Mouse (Mus musculus): ENCODE measurements around the gene Arhgap19. TPM values are rescaled to one million over a fixed set of nuclear protein-coding genes. Genes with fewer than 3 reads are reported as not detected.

Arhgap19 gene
- total RNA-seq, 4 experiments from 2014 or later = 2.4 to 3.1 (median 2.9) TPM

DNA sequence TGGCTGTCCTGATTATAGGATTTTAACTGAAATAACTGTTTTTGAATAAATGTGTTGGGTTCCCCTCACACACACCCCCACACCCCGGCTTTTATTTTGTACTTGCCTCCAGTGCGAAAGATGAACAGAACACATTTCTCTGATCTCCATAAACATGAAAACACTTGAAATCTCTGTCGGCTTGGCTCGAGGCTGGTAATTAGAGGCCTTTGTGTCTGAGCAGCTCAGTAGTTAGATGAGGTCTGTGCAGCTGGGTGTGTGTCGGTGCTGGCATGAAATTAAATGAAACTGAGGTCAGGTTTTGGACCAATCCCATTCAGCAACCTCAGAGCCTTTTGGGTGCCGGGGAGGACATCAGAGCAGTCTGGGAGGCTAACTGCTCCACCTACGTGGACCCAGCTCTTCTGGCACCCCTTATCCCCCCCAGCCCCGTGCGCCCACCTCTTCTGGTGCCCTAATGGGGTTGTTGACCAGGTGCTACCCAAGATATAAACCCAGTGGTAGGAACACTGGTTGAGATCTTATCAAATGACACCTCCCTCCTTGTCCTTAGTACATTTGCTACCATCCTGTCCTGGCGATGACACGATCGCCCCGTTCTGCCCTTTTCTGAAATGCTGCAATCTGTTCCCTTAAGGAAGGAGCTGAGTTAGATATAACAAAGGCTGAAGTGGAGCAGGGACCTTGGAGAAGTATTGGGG, 30.8 kb upstream of the Arhgap19 start:
- DNase-seq (ENCODE audit: low spot score in 2 of 2) = peak in 1 of 2 experiments; percentile 13

DNA sequence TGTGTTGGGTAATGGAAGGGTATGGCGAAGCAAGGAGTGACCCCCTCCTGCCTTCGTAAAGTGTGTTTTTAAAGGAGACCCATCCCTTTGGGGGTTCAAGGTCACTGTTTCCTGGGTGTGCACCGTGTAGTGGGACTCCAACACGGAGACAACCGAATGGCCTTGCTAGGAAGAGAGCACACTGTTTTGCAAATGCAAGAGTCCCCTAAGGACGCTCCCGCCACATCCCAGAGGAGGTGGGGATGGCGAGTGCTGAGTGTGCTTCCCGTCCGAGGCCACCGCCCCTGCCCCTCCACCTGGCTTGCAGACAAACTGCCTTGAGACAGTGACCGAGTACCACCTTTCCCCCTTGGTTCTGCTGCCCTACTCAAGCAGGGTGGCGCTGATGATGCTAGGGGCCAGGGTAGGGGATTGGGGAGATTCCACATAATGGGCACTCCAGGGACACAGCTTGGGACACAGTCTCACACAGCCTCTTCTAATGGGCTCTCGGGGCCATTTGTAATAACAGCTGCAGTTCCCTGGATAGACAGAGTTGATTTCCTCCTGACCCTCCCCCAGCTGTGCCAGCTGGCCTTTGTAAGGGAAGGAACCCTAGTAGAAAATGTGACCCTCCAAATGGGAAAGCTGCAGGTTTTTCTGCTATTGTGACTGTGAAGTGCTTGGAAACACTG, 30.0 kb upstream of the Arhgap19 start:
- peak in 1 of 2 experiments; percentile 22 for DNase-seq (ENCODE audit: low spot score in 2 of 2)

DNA sequence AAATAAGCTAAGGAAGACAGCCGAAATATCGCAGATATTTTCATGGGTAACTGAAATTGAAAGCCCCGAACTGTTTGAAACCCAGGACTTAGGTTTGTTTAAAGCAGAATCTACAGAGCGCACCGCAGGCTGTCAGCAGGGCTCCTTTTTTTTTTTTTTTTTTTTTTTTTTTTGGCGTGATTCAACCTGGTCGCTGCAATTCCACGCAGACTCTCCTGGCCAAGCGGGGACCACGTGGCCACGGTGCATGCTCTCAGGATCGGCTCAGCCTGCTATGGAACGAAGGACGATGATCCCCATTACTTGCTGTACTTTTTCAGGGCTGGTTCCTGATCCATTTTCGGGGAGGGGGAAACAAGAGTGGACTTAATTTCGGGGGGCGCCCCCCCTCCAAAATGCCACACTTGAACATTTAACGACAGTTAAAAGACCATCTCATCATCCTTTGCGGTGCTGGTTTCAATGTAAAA, 29.3 kb upstream of the Arhgap19 start:
- peak in 1 of 2 experiments; percentile 36 for DNase-seq (ENCODE audit: low spot score in 2 of 2)

DNA sequence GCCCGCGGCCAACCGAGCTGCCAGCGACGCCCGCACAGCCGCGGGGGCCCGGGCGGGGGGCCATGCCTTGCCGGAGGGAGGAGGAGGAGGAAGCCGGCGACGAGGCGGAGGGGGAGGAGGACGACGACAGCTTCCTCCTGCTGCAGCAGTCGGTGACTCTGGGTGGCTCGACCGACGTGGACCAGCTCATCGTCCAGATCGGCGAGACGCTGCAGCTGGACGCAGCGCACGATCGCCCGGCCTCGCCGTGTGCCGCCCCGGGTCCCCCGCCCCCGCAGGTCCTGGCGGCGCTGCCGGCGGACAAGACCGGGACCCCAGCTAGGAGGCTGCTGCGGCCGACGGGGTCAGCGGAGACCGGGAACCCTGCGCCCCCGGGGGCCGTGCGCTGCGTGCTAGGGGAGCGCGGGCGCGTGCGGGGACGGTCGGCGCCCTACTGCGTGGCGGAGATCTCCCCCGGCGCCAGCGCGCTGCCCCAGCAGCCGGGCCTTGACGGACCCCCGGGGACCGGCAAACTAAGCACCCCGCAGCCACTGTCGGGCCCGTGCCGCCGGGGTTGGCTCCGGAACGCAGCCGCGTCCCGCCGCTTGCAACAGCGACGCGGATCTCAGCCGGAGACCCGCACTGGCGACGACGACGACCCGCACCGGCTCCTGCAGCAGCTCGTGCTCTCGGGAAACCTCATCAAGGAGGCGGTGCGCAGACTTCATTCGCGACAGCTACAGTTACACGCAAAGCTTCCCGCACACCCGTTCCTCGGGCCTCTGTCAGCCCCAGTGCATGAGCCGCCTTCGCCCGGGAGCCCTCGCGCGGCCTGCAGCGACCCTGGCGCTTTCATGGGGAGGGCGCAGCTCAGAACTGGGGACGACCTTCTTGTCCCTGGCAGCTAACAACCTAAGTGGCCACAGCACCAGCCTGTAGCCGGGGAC, 28.5 kb upstream of the Arhgap19 start:
- DNase-seq (ENCODE audit: low spot score in 2 of 2) = peak in 1 of 2 experiments; percentile 44

DNA sequence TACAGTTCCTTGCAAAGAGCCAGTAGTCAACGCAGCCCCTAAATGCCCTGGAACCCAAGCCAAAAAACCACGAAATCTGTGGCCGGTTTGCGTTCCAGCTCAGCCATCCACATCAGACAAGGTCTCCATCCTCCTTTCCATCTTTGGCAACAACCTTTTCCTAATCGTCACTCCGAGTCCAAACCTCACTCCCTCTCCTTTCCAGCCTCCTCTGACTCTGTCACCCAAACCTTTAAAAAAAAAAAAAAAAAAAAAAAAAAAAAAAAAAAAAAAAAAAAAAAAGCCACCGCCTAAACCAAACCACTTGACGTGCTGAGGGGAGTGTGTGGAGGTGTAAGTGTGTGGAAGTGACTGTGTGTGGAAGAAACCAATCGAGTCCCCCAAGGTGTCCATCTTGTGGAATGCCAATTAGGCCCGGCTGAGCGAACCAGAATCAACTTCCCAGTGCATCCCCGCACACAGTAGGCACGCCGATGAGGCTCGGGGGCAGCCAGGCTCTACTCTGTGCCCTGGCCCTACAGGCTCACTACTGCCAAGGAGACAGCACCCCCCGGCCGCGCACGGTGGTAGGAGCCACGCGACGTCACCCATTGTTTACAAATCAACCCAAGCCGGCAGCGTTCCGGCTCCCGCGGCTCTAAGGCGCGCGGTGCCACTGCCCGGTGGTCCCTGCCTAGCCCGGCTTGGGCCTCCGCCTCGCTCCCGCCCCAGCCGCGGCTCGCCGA, 27.7 kb upstream of the Arhgap19 start, which contains the start of gene Frat1:
TSS of gene Frat1 (plus strand) at position 590 of the 725 bp plus-strand sequence.
- DNase-seq (ENCODE audit: low spot score in 2 of 2) = peak; percentile 89 to 92

DNA sequence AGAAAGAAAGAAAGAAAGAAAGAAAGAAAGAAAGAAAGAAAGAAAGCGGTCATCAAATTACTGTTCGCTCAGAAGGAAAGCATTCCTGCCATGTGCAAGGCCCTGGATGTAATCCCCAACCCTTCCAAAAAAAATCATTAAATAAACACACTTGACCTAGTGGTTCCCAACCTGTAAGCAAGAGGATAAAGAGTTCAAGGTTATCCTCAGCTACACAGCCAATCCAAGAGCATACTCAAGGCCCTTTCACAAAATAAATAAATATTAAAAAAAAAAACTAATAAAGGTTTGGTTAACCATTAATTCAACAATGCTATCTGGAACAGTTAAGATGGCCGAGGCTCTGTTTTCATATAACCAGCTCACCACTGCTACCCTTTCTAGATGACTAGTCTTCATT, 27.1 kb upstream of the Arhgap19 start:
- DNase-seq (ENCODE audit: low spot score in 2 of 2) = no peak

DNA sequence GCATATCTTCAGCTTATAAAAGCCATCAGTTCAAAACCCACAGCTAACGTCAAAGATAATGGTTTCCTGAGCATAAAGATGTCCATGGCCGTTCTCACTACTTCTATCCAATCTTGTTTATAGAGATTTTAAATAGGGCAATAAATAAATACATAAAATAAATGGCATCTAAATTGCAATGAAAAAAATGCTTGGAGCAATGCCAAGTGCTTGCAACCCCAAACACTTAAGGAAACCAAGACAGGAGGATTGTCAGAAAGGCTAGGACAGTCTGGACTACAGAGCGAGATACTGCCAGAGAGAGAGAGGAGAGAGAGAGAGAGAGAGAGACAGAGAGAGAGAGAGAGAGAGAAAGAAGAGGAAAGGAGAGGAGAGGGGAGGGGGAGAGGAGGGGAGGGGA, 24.7 kb upstream of the Arhgap19 start:
- no peak for DNase-seq (ENCODE audit: low spot score in 2 of 2)

DNA sequence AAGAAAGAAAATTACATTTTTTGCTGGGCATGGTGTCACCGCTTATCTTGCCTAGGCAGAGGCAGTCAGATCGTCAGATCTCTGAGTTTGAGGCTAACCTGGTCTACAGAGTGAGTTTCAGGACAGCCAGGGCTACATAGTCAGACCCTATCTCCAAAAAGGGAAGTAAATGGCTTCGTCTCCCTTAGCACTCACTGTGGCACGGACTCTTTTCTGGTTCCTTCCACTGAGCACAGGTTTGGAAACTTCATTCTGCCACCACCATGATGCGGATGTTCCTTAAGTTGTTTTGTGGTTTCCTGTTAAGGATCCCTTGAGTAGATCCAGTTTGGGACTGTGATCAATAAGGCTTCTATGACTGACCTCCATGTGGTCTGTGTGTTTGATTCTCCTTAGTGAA, 23.1 kb upstream of the Arhgap19 start:
- no peak for DNase-seq (ENCODE audit: low spot score in 2 of 2)

DNA sequence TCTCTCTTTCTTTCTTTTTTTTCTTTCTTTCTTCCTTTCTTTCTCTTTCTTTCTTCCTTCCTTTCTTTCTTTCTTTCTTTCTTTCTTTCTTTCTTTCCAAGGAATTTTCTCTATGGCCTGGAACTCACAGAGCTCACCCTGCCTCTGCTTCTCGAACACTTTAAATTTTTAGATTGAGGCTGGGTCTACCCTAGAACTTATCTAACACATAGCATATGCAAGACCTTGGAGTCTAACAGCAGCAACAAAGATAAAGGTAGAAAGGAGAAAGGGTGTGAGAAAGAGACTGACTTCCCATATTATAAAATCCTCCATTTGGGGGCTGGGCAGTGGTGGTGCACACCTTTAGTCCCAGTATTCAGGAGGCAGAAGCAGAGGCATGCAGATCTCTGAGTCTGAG, 20.7 kb upstream of the Arhgap19 start:
- no peak for DNase-seq (ENCODE audit: low spot score in 2 of 2)

DNA sequence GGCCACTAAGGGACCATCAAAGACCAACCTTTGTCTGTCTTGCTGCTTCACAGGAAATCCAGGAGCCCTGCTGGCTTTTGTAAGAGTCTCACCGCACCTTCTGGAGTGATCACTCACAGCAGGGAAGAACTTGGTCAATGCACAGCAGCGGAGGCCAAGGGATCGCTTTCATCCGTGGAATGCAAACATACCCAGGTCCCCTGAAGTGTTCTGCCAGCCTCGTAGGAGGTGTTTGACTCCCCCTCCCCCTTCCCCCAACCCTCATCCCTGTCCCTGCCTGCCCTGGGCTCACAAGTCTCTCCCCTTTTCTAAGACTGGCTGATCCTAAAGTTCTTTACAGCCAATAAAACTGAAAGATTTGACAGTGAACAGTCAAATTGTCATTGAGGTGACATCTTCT, 19.6 kb upstream of the Arhgap19 start:
- no peak for DNase-seq (ENCODE audit: low spot score in 2 of 2)

DNA sequence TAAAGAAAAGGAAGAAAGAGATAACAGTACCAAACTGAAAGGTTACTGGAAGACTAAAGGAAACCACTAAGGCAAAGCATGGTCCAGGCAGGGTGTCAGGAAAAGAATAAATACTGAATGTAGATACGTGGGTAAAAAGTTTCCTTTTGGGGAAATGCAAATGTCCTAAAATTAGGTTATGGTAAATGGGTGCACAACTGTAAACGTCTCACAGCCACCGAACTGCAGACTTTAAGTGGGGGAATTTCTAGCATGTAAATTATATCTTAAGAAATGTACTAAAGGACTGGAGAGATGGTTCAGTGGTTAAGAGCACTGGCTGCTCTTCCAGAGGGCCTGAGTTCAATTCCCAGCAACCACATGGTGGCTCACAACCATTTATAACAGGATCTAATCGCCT, 16.9 kb upstream of the Arhgap19 start:
- DNase-seq (ENCODE audit: low spot score in 2 of 2) = no peak

DNA sequence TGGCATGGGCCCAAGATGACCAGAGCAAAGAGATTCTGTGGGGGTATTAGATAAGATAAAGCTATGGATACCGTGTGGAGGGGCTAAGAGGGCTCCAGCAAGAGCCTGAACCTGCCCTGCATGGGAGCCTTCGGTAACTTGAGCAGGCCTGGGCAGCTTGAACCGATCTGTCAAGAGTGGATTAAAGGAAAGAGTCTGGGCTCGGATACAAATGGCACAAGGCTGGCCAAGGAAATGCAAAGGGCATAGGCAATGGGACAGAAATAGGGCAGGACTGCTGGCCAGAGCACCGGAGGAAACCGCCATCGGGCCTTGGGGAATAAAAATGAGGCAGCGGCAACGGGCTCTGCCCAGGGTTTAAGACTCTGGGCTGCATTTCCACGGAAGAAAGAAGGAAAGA, 15.5 kb upstream of the Arhgap19 start:
- DNase-seq (ENCODE audit: low spot score in 2 of 2) = no peak

DNA sequence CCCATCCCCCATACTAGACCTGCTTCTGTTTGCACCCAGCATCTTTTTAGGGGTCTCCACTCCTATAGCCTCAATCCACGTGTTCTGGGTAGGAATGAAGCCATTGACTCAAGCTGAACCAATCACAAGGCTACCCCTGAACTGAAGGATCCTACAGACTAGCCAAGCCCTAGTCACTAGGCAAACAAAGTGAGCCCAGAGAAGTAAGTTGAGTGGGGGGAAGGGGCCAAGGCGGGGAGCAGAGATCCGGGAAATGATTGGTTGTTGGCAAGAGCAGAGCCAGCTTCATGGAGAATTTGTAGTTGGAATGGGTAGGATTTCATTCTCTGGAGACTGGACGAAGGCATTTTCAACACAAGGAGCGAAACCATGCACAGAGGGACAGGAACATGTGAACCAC, 15.1 kb upstream of the Arhgap19 start:
- DNase-seq (ENCODE audit: low spot score in 2 of 2) = no peak

DNA sequence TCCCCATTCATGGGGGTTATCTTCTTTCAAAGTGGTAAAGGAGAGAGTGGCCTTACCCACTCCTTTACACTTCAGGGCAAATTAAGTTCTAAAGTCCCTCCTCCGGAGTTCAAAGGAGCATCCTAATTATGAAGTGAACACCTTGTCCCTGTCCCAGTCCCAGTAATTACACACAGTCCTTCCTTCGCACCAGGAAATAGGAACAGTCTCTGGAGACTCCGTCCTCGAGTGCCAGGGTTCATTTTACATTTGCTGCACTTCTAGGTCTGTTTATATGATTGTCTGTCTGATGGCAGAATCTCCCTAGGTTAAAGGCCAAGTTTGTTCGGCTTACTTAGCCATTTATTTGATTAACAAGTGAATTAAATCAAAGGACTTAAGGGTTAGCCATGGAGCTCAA, 14.6 kb upstream of the Arhgap19 start:
- no peak for DNase-seq (ENCODE audit: low spot score in 2 of 2)

DNA sequence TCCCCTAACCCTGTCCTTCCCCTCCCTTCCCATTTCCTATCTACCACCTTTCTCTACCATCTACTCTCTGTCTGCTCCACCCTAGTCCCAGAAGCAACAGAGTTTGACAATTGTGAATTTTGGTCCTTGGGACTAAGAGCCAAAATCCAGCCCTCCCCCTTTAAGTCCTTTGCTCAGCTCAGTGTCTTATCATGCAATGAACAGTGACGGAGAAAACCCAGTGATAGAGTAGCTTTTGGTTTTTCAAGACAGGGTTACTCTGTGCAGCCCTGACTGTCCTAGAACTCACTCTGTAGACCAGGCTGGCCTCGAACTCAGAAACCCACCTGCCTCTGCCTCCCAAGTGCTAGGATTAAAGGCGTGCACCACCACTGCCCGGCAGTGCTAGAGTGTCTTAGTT, 11.5 kb upstream of the Arhgap19 start:
- no peak for DNase-seq (ENCODE audit: low spot score in 2 of 2)

DNA sequence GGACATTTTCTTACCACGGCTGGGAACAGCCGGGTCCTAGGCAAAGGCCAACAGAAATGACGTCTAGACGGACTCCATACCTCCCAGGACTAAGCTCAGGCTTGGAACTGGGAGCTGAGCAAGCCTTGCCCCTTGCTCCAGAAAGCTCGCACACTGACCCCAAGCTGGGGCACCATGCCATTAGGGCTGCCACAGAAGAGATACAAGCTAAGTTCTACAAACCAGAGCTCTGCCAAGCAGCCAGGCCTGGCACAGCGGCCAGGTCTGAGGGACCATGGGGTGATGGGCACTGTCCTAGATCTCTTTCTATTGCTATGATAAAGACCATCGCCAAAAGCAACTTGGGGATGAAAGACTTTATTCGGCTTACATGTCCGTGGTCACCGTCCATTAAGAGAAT, 10.7 kb upstream of the Arhgap19 start:
- DNase-seq (ENCODE audit: low spot score in 2 of 2) = no peak

DNA sequence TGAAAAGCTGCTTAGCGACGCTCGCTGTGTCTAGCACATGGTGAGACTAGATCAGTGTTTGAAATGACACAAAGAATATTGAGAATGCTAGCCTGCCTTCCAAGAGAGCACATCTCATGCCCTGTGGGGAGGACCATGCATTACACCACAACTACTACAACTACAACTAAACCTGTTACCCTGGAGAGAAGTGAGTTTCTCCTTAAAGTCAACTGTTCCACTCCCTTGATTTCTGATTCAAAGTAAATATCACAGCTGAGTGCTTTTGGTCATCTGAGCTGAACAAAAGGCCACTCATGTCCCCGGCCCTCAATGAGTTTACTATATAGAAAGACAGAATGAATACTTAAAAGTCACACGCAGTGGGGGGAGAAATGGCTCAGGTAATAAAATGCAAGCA, 8.2 kb upstream of the Arhgap19 start:
- DNase-seq (ENCODE audit: low spot score in 2 of 2) = no peak

DNA sequence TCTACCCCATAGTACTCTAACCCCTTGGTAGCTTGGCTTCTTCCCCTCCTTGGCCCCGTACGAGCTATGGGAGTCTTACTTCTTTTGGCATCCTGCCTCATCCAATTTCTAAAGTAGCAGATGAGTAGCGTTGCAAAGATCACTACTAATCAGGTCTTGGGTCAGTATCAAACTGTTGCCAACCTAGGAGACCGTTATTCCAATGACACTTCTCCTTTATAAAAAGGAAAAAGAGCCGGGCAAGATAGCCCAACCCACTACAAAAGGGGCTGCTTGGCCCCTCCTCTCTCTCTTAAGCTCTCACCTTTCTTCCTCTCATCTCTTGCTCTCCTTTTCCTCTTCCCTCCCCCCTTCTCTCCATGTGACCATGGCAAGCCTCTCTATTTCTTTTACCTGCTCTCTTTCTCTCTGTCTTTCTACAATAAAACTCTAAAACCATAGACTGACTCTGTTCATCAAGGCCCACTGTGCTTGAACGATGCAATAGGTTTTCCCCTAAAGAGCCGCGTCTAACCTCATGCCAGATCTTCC, 6.3 kb upstream of the Arhgap19 start:
- DNase-seq (ENCODE audit: low spot score in 2 of 2) = no peak

DNA sequence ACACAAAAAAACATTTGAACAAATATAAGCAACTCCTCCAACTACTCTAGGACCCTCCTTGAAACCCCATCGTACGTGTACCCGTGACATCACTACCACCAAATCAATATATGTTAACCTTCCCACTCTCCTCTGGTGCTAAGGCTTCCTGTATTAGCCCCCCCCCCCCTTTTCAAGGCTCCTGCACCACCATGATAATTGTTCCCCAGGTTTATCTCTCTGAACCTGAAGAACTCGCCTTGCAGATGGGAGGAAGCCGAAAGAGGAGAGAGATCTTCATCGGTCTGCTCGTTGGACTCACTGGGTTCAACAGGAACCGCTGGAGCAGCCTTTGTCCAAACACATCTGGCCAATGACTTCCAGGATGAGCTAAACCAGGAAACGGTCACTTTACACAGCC, 5.7 kb upstream of the Arhgap19 start:
- no peak for DNase-seq (ENCODE audit: low spot score in 2 of 2)

DNA sequence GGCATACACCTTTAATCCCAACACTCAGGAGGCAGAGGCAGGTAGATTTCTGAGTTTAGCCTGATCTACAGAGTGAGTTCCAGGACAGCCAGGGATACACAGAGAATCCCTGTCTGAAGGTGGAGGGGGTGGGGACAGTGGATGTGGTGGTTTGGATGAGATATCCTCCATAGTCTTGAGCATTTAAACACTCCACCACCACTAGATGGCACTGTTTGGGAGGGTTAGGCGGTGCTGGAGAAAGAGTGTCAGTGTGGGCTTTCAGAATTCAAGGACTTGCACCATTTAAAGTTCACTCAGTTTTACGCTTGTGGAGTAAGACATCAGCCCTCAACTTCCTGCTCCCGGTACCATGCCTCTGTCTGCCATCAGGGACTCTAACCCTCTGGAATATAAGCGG, 4.0 kb upstream of the Arhgap19 start:
- DNase-seq (ENCODE audit: low spot score in 2 of 2) = no peak

DNA sequence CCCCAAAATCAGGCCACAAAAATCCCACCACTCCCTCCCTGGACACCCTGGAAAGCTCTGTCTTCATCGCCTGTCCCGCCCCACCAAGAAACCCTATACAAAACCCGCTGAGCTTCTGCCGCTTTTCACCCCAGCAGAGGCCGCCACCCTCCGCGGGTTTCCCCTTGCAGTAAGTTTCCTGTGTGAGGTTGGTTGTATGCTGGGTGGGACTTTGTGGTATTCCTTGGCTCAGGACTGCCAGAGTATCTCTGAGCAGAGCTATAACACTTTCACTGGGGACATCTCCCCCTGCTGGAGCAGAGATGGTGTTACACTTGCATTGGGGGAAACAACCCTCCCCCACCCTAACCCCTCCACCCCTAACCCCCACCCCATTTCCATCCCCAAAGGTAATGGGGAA, 1.5 kb upstream of the Arhgap19 start:
- DNase-seq (ENCODE audit: low spot score in 2 of 2) = no peak

Measured in layer of hippocampus, adult 8-10 months (tissue).